Mouse (Mus musculus): ENCODE measurements around the gene Phc2. TPM values are rescaled to one million over a fixed set of nuclear protein-coding genes. Genes with fewer than 3 reads are reported as not detected.
A peak's percentile ranks its signal among the peaks of the same experiment; 100 is the strongest.

The Phc2 gene
- total and polyA plus RNA-seq, 3 experiments: 23.7 to 65.5 TPM; not detected in 1

GRCm38 (mm10) chr4:128729033-128729708 lies 74.7 kb downstream of the Phc2 start:
- TF ChIP-seq MYC (IDR thresholded peaks at IDR 0.05; ENCODE audit: low read depth, low read length): no peak
- TF ChIP-seq MAX (IDR thresholded peaks at IDR 0.05; ENCODE audit: low read length): no peak
- no peak for TF ChIP-seq MAZ (IDR thresholded peaks at IDR 0.05; ENCODE audit: low read depth, low read length)
- H3K9ac ChIP-seq (ENCODE audit: control insufficient read depth, low read depth, low read length, poor library complexity, severe bottlenecking): peak overlapping the region; percentile 3
- H3K4me1 ChIP-seq (ENCODE audit: control insufficient read depth in 1 of 2, insufficient read depth in 2 of 2, low read length in 2 of 2): peaks cover 9 to 22% of the 10 kb centered on the region in 2 experiments; a peak in 3 of 4 replicates
- peaks cover 32% of the 10 kb centered on the region for H3K79me2 ChIP-seq (ENCODE audit: control insufficient read depth, insufficient read depth, low read length, poor library complexity)
- no peak for DNase-seq (ENCODE audit: low read depth, low spot score)
- no peak overlapping the region for H3K27ac ChIP-seq (ENCODE audit: control insufficient read depth, low read depth, low read length)
- peaks cover 2 to 21% of the 10 kb centered on the region in 2 experiments; a peak in 3 of 4 replicates for H3K36me3 ChIP-seq (ENCODE audit: control insufficient read depth in 1 of 2, insufficient read depth in 2 of 2, low read length in 2 of 2)
- H3K27me3 ChIP-seq (ENCODE audit: control insufficient read depth in 1 of 2, insufficient read depth in 2 of 2, low read length in 2 of 2): no peaks in the 10 kb centered on the region
- H3K9me3 ChIP-seq (replicated peaks; ENCODE audit: insufficient read depth, low read length): no peaks in the 10 kb centered on the region
- H3K4me3 ChIP-seq (ENCODE audit: control insufficient read depth in 1 of 2, insufficient read depth in 1 of 2, low read depth in 2 of 2, low read length in 2 of 2): peak overlapping the region in 1 of 2 experiments; percentile 98; a peak in 2 of 4 replicates

- Histone ChIP-seq H3K9ac (ENCODE audit: control insufficient read depth, low read depth, low read length, poor library complexity, severe bottlenecking) (no peak overlapping the region), H3K4me1 (ENCODE audit: control insufficient read depth in 1 of 2, insufficient read depth in 2 of 2, low read length in 2 of 2) (peaks cover 9 to 25% of the 10 kb centered on the region in 2 experiments; a peak in 3 of 4 replicates), H3K27me3 (ENCODE audit: control insufficient read depth in 1 of 2, insufficient read depth in 2 of 2, low read length in 2 of 2) (no peaks in the 10 kb centered on the region), H3K36me3 (ENCODE audit: control insufficient read depth in 1 of 2, insufficient read depth in 2 of 2, low read length in 2 of 2) (peaks cover 2 to 24% of the 10 kb centered on the region in 2 experiments), H3K27ac (ENCODE audit: control insufficient read depth, low read depth, low read length) (no peak overlapping the region), H3K4me3 (ENCODE audit: control insufficient read depth in 1 of 2, insufficient read depth in 1 of 2, low read depth in 2 of 2, low read length in 2 of 2) (no peak overlapping the region), H3K79me2 (ENCODE audit: control insufficient read depth, insufficient read depth, low read length, poor library complexity) (peaks cover 33% of the 10 kb centered on the region), H3K9me3 (replicated peaks; ENCODE audit: insufficient read depth, low read length) (no peaks in the 10 kb centered on the region)
- DNase-seq (ENCODE audit: low read depth, low spot score): no peak
- TF ChIP-seq EP300 (IDR thresholded peaks at IDR 0.05; ENCODE audit: low read depth in 1 of 2, low read length in 2 of 2) (0 out of 4 replicates have a peak, but pooled peaks of 1 of the 2 experiments have one; percentile 27), RCOR1 (IDR thresholded peaks at IDR 0.05; ENCODE audit: low read depth, low read length) (0 out of 2 replicates have a peak, but pooled peaks have one; percentile 23), MEF2A (IDR thresholded peaks at IDR 0.05; ENCODE audit: extremely low read depth, insufficient replicate concordance, low read depth, low read length, poor library complexity, severe bottlenecking) (no peak)
Measured at GRCm38 (mm10) chr4:128729709-128730037, 75.2 kb downstream of the Phc2 start.

GRCm38 (mm10) chr4:128730271-128730670 lies 75.8 kb downstream of the Phc2 start:
- Histone ChIP-seq H3K27me3 (ENCODE audit: control insufficient read depth in 1 of 2, insufficient read depth in 2 of 2, low read length in 2 of 2) (no peaks in the 10 kb centered on the region), H3K4me3 (ENCODE audit: control insufficient read depth in 1 of 2, insufficient read depth in 1 of 2, low read depth in 2 of 2, low read length in 2 of 2) (no peak overlapping the region), H3K9me3 (replicated peaks; ENCODE audit: insufficient read depth, low read length) (no peaks in the 10 kb centered on the region), H3K27ac (ENCODE audit: control insufficient read depth, low read depth, low read length) (no peak overlapping the region), H3K9ac (ENCODE audit: control insufficient read depth, low read depth, low read length, poor library complexity, severe bottlenecking) (no peak overlapping the region), H3K36me3 (ENCODE audit: control insufficient read depth in 1 of 2, insufficient read depth in 2 of 2, low read length in 2 of 2) (peaks cover 2 to 24% of the 10 kb centered on the region in 2 experiments), H3K79me2 (ENCODE audit: control insufficient read depth, insufficient read depth, low read length, poor library complexity) (peaks cover 33% of the 10 kb centered on the region), H3K4me1 (ENCODE audit: control insufficient read depth in 1 of 2, insufficient read depth in 2 of 2, low read length in 2 of 2) (peaks cover 9 to 25% of the 10 kb centered on the region in 2 experiments; a peak in 3 of 4 replicates)
- no peak for TF ChIP-seq CHD1 (IDR thresholded peaks at IDR 0.05; ENCODE audit: low read depth, low read length)
- no peak for TF ChIP-seq NRF1 (IDR thresholded peaks at IDR 0.05; ENCODE audit: insufficient read depth, low read depth, low read length, poor library complexity, severe bottlenecking)
- no peak for TF ChIP-seq JUND (IDR thresholded peaks at IDR 0.05; ENCODE audit: low read depth, low read length)
- no peak for TF ChIP-seq POLR2AphosphoS2 (IDR thresholded peaks at IDR 0.05; ENCODE audit: low read length)
- TF ChIP-seq GATA1 (IDR thresholded peaks at IDR 0.05; ENCODE audit: low read depth, low read length): no peak
- no peak for TF ChIP-seq UBTF (IDR thresholded peaks at IDR 0.05; ENCODE audit: borderline replicate concordance, insufficient read depth, low read depth, low read length)
- no peak for DNase-seq (ENCODE audit: low read depth, low spot score)

All from MEL (cell line).